Mouse (Mus musculus) thymus, postnatal 36 days (tissue): ENCODE measurements at regions not wholly inside any gene's neighbourhood (a gene's known extent, or its start where the extent isn't known, plus 50 kb on each side); places are given as distances from the start of the nearest gene placed in this dataset.

Experiments used
- DNase-seq, 2 experiments: peaks; one replicate each; pipeline ENCODE4 v3.0.0; 2022; ENCODE audit warnings: mixed read lengths in 2 of 2

GRCm38 (mm10) chr13:42593488-42594170 lies 86.8 kb upstream of the Phactr1 start:
- no peak for DNase-seq

- DNase-seq: no peak
Measured at GRCm38 (mm10) chr13:42595180-42595579, 85.2 kb upstream of the Phactr1 start.

DNA sequence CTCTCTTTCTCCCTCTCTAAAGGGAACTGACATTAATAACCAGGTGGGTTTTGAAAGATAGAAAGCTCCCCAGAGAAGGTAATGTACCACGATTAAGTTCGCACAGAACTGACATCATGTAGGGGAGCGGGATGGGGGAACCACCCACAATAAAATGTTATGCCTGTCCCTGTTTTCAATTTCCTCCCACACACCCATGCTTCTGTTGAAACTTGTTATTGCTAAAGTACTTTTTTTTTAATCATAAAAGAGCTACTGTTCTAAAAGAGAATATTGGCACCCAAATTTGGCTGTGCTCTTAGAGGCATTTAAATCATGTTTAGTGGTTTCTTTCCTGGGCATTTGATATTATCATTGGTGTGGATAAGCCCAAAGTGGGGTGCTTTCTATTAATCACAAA lies 82.6 kb upstream of the Phactr1 start:
- no peak for DNase-seq

DNA sequence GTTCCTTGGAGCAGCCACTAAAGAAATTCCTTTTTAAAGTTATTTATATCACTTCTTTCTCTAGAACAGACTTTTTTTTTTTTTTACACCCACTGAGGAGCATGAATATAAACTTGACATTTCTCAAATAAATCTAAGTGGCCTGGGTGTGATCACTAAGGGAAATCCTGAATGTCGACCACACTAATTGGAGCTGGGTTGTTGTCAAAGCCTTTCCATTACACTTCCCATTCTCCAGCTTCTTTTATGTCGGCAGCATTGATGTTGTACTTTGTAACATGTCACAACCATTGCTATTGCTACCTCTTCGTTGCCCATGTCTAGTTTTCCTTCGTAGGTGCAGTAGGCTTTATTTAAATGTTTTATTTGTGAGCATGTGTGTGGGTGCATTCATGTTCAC lies 77.1 kb upstream of the Phactr1 start:
- no peak for DNase-seq

DNA sequence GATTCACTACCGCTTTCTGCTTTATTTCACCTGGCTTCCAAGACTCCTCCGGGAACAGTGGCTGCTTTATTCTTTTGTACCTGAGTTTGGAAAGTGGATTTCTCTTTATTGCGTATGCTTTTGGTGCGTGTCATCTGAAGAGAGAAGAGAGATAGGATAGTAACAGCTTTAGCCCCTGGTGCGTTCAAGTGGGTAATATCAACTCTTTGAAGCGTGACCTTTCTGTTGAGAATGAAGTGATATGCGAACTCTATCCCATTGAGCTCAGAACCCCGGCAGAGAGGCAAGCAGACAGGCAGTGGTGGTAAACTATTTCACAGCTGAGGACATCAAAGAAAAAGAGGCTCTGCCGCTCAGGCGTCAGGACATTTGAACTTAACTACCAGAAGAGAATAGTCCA lies 72.7 kb upstream of the Phactr1 start:
- DNase-seq: no peak

GRCm38 (mm10) chr13:42608963-42609362 lies 71.5 kb upstream of the Phactr1 start:
- no peak for DNase-seq

- no peak for DNase-seq
Measured at GRCm38 (mm10) chr13:42613326-42613725, 67.1 kb upstream of the Phactr1 start.

DNA sequence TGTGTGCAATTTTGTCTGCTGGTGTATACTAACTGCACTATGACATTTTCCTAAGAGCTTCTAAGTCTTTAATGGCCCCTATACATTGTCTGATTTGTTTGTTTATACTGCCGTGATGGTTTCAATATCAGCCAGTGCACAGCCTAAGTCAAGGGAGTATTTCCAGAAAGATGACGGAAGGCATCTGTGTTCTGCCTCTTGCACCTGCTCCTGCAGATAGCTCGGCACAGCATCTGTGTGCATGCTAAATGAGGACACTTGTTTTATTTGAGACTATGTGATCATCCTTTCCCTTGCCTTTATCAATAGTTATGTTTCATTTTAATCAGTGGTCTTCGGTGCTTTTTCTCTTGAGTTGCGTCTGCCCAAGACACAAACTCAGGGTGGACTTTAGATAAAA lies 64.6 kb upstream of the Phactr1 start:
- DNase-seq: no peak

- DNase-seq: no peak
Measured at GRCm38 (mm10) chr13:42617225-42617624, 63.2 kb upstream of the Phactr1 start.

DNA sequence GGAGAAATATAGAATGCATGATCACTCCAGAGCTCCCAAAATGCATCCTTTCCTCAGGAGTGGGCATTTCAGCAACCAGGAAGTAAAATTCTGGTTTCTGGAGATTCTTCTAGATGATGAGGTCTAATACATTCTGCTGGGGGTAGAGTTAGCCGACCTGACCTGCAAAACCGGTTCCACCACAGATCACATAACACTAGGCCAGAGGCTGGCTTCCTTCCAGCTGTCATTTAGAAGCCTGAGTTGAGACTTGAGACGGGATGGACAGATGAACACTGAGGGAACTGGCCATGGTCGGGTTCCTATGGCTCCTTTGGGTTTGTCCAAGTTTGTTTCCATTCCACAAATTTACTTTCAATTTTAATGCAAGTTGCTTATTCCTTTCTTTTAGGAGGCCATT lies 62.6 kb upstream of the Phactr1 start:
- DNase-seq: no peak

- no peak for DNase-seq
Measured at GRCm38 (mm10) chr13:42619555-42620280, 60.7 kb upstream of the Phactr1 start.

- no peak for DNase-seq
Measured at GRCm38 (mm10) chr13:42623491-42623890, 56.9 kb upstream of the Phactr1 start.
